Mouse (Mus musculus) hindbrain, embryonic 16.5 days (tissue): ENCODE measurements around the gene Htr2c. TPM values are rescaled to one million over a fixed set of nuclear protein-coding genes. Genes with fewer than 3 reads are reported as not detected.
A peak's percentile ranks its signal among the peaks of the same experiment; 100 is the strongest.

Experiments
- ATAC-seq: fragments of 200-750 bp; cut with Nextera tagmentation; 2 replicates; pipeline ENCODE4 v1.8.0; 2017; ENCODE audit warnings: moderate TSS enrichment, moderate library complexity
- H3K27ac ChIP-seq: fragments of 300-500 bp; sonication (generic); 2 replicates; pipeline ENCODE4 v1.5.1; 2014; ENCODE audit warnings: low read depth, mild to moderate bottlenecking, control low read depth, low read length, moderate library complexity
- H3K27me3 ChIP-seq: fragments of 300-500 bp; sonication (generic); replicated peaks from 2 replicates; pipeline ENCODE4 v1.6.1; 2014; ENCODE audit warnings: low read length; ENCODE audit not compliant: control insufficient read depth, insufficient read depth
- H3K36me3 ChIP-seq: fragments of 300-500 bp; sonication (generic); 2 replicates; pipeline ENCODE4 v1.6.1; 2014; ENCODE audit warnings: mild to moderate bottlenecking, low read length, moderate library complexity, mixed read lengths; ENCODE audit not compliant: control insufficient read depth, insufficient read depth
- H3K4me1 ChIP-seq: fragments of 300-500 bp; sonication (generic); 2 replicates; pipeline ENCODE4 v1.6.1; 2014; ENCODE audit warnings: low read depth, low read length; ENCODE audit not compliant: control insufficient read depth, insufficient read depth
- H3K4me2 ChIP-seq: fragments of 300-500 bp; sonication (generic); 2 replicates; pipeline ENCODE4 v1.6.1; 2014; ENCODE audit warnings: mild to moderate bottlenecking, low read length, control low read depth, moderate library complexity
- H3K4me3 ChIP-seq: fragments of 300-500 bp; sonication (generic); 2 replicates; pipeline ENCODE4 v1.5.1; 2014; ENCODE audit warnings: mild to moderate bottlenecking, low read length, control low read depth, moderate library complexity
- H3K9ac ChIP-seq: fragments of 300-500 bp; sonication (generic); 2 replicates; pipeline ENCODE4 v1.6.1; 2014; ENCODE audit warnings: low read depth, mild to moderate bottlenecking, control low read depth, low read length, moderate library complexity
- H3K9me3 ChIP-seq: fragments of 300-500 bp; sonication (generic); 2 replicates; pipeline ENCODE4 v1.6.1; 2014; ENCODE audit warnings: mild to moderate bottlenecking, low read length, moderate library complexity; ENCODE audit not compliant: control insufficient read depth
- WGBS: fragments of 180-500 bp; shearing (Covaris S2); extraction: QIAGEN DNeasy Blood & Tissue Kit; methylation state at CpG from one replicate; pipeline ENCODE4 v1.1.7; 2014; 5-methylcytosine and 5-hydroxymethylcytosine counted together
- microRNA counts: library from miRNA; unstranded; fragments of <30 nt; microRNA quantifications from one replicate; lab custom pipeline; 2016
- microRNA-seq: library from miRNA; unstranded; fragments of <30 nt; microRNA quantifications from one replicate; pipeline ENCODE4, GENCODE M21; 2017
- polyA plus RNA-seq: library from polyadenylated mRNA; unstranded; fragments of >200 nt; fragmentation: Nextera tagmentation; extraction: Ambion mirVana; gene quantifications from 2 replicates; pipeline ENCODE4 v1.2.1, GENCODE M21; 2015

Htr2c gene
- polyA plus RNA-seq, 1 experiment from 2014 or later: 16.2 TPM

- no peaks in the 10 kb centered on the region for H3K27me3 ChIP-seq
- no peak overlapping the region for H3K4me2 ChIP-seq
- no peak overlapping the region for H3K9ac ChIP-seq
- H3K36me3 ChIP-seq: no peaks in the 10 kb centered on the region
- 29% methylated on average over 3 of the region's 3 CpGs for WGBS
- no peak overlapping the region for H3K27ac ChIP-seq
- no peaks in the 10 kb centered on the region for H3K4me1 ChIP-seq
- H3K9me3 ChIP-seq: no peaks in the 10 kb centered on the region
- no peak overlapping the region for H3K4me3 ChIP-seq
- ATAC-seq: no peak
Observed at GRCm38 (mm10) chrX:147055730-147056129, 93.4 kb downstream of the Htr2c start.

GRCm38 (mm10) chrX:147071622-147072021, 109.3 kb downstream of the Htr2c start:
- no peaks in the 10 kb centered on the region for H3K9me3 ChIP-seq
- no peak for ATAC-seq
- H3K4me1 ChIP-seq: no peaks in the 10 kb centered on the region
- H3K36me3 ChIP-seq: no peaks in the 10 kb centered on the region
- H3K27ac ChIP-seq: no peak overlapping the region
- no peaks in the 10 kb centered on the region for H3K27me3 ChIP-seq
- no peak overlapping the region for H3K9ac ChIP-seq
- no peak overlapping the region for H3K4me2 ChIP-seq
- no peak overlapping the region for H3K4me3 ChIP-seq

DNA sequence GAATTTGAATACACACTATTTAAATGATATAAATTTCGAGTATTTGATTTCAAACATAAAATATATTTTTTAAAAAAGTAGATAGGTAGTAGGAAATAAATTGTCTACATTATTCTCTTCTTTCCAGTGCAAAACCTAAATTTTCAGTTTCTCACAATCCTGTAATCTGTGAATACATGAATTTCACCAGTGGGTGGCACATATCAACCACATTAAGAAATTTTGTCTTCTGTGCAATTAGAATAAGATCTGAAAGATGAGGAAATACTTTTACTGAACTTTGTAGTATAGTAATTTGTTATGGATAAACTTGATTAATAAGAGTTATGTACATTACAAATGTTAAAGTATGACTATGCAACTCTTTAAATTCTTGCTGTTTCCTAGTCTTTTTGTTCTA, 156.8 kb downstream of the Htr2c start:
- Histone ChIP-seq H3K4me3 (no peak overlapping the region), H3K9ac (no peak overlapping the region), H3K27me3 (no peaks in the 10 kb centered on the region), H3K4me1 (no peaks in the 10 kb centered on the region), H3K27ac (no peak overlapping the region), H3K36me3 (no peaks in the 10 kb centered on the region), H3K4me2 (no peak overlapping the region), H3K9me3 (no peaks in the 10 kb centered on the region)
- 51% methylated on average over 1 of the region's 1 CpGs for WGBS
- no peak for ATAC-seq

- Histone ChIP-seq H3K4me3 (no peak overlapping the region), H3K9ac (no peak overlapping the region), H3K36me3 (no peaks in the 10 kb centered on the region), H3K27me3 (no peaks in the 10 kb centered on the region), H3K9me3 (no peaks in the 10 kb centered on the region), H3K27ac (no peak overlapping the region), H3K4me1 (no peaks in the 10 kb centered on the region), H3K4me2 (no peak overlapping the region)
- ATAC-seq: no peak
Observed at GRCm38 (mm10) chrX:147215251-147215650, 252.9 kb downstream of the Htr2c start.

DNA sequence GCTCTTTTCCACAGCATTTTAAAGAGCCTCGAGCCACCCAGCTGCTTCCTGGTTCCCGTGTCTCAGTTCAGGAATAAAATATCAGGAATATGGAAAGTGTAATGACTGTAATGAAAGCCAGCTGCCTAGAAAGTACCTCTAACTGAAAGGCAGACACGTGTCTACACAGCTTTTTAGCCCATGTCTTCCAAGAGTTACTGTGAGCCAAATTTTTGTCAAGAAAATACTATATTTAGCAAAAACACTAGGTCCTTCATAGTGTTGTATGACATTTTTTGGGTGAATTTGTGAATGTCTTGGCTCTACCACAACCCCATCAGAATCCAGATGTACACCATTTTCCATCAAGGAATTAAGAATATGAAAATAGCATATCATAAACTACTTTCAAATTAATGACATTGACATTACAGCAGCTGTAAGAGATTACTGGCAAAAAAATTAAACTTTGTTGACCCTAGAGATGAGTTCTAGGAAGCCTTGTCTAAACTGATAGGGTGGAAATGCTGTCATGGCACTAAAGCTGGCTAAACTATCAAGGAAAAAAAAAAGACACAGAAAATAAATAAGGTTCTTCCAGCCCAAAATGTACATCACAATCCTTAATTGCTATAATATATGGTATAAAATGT, 255.2 kb downstream of the Htr2c start:
- Histone ChIP-seq H3K27ac (no peak overlapping the region), H3K9me3 (no peaks in the 10 kb centered on the region), H3K4me1 (no peaks in the 10 kb centered on the region), H3K36me3 (no peaks in the 10 kb centered on the region), H3K4me3 (no peak overlapping the region), H3K4me2 (no peak overlapping the region), H3K9ac (no peak overlapping the region), H3K27me3 (no peaks in the 10 kb centered on the region)
- ATAC-seq: no peak
- WGBS: 83% methylated on average over 3 of the region's 3 CpGs

DNA sequence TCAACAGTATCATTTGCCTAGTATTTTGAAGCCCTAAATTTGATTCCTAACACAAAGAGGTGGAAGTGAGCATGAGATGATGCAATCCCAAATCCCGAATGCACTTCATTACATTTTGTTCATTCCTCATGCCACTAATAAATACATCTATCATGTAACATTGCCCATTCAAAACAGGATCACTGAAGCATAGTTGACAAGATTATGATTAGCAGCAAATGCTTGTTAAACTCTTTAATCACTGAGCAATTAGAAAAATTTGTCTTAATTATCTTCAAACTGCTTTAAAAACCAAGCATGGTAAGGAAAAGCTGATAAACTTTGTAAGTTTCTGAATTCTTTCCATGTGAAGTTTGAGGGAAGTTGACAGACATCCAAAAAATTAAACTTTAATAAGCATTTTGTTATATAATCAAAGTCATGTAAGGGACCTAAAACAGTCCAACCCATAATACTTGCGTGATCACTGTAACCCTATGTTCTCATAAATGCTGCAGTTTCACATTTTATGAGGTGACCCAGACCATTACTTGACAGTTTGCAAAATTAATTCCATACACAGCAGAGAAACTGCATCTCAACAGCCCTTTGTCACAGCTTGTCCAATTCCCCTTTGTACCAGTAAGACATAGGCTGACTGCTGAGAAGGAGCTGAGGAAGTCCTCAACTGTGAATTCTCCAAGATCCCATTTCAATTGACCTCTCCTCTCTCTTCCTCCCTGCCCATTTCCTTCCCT, 276.7 kb downstream of the Htr2c start:
- Histone ChIP-seq H3K4me3 (no peak overlapping the region), H3K9ac (no peak overlapping the region), H3K9me3 (no peaks in the 10 kb centered on the region), H3K27ac (no peak overlapping the region), H3K4me2 (no peak overlapping the region), H3K4me1 (no peaks in the 10 kb centered on the region), H3K36me3 (no peaks in the 10 kb centered on the region), H3K27me3 (no peaks in the 10 kb centered on the region)
- no peak for ATAC-seq
- WGBS: 75% methylated on average over 2 of the region's 2 CpGs

MicroRNA genes within 50 kb of the gene (microRNA counts, 519-probe panel; counts per million panel counts)
- microRNA mmu-miR-448 (lab: Ali Mortazavi, UCI) (2,496 counts per million, percentile 65 among the panel's probes with 10 or more counts), microRNA mmu-miR-764-3p (lab: Ali Mortazavi, UCI) (2,167 counts per million, percentile 40 among the panel's probes with 10 or more counts), microRNA mmu-miR-764-5p (lab: Ali Mortazavi, UCI) (2,167 counts per million, percentile 40 among the panel's probes with 10 or more counts)

Small RNA genes within 50 kb of the gene (microRNA-seq; reads per million reads assigned to microRNA genes)
- gene Gm22650 (not detected), gene Gm24627 (not detected), gene Mir1264 (356 reads per million, percentile 66 among the genes with 10 or more reads in this experiment), gene Mir1298 (4,306 reads per million, percentile 90 among the genes with 10 or more reads in this experiment), gene Mir1912 (9.6 reads per million, percentile 26 among the genes with 10 or more reads in this experiment), gene Mir448 (586 reads per million, percentile 72 among the genes with 10 or more reads in this experiment), gene Mir764 (11.9 reads per million, percentile 28 among the genes with 10 or more reads in this experiment)
